Mouse (Mus musculus) thymus, adult 2 months (tissue): ENCODE measurements around the gene Spsb2.

Experiments
- CTCF ChIP-seq: fragments of 200-500 bp; IDR thresholded peaks from 2 replicates; pipeline ENCODE4 v1.5.1; 2012; ENCODE audit warnings: mild to moderate bottlenecking, control low read depth, low read length, moderate library complexity, borderline replicate concordance; ENCODE audit not compliant: control insufficient read depth, poor library complexity, insufficient read depth; ENCODE audit errors: extremely low read depth
- POLR2A ChIP-seq: fragments of 200-500 bp; IDR thresholded peaks from 2 replicates; pipeline ENCODE4 v1.6.1; 2012; ENCODE audit warnings: mild to moderate bottlenecking, low read length, control low read depth, moderate library complexity; ENCODE audit not compliant: control insufficient read depth, poor library complexity, insufficient read depth; ENCODE audit errors: extremely low read depth

DNA sequence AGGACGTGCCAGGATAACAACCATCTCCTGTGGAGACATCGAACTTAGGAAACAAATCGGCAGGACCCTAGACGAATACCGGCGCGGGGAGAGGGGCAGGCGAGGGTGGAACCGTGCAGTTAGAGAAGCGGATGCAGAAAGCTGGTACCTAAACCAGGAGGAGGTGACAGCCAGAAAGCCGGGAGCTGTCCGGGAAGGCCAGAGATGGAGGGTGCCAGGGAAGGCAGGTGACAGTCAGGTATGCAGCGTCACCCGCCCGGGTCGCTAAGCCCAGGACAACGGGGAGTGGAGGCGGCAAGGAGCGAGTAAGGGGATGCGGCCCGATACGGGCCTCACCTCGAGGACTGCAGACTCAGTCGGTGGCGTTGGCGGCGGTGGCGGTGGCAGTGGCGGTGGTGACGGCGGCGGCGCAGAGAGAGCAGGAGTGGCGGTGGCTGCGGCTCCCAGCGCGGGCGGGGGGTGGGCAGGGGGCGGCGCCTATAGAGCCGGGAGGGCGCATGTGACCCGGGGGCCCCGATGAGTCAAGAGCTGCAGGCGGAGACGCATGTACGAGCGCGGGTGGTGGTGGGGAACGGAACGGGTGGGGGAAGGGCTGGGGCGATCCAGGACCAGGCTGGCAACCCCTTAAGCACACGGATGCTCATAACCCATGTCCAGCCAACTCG is 39.2 kb upstream of the Spsb2 start, which contains the start of gene Eno2:
- TF ChIP-seq CTCF (0 out of 2 replicates have a peak, but pooled peaks have one; percentile 10), POLR2A (no peak)
